In the genomic region with DNA sequence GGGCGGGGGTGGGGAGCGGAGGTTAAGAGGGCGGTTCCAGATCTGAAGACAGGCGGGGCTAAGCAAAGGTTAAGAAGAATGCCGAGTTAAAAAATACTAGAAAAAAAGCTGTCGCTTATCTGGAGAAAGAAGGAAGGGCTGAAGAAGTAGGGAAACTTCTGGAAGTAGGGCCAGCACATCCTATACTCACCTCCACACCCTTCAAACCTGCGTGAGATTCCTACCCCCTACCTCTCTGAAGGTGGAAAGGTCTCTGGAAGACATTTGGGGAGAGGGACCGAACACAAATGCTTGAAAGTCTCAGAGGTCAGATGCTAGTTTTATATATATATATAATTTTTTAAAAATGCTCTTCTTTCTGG, we compare ENCODE assay signal across 8 mouse cellular contexts. TPM values are rescaled to one million over a fixed set of nuclear protein-coding genes. Genes with fewer than 3 reads are reported as not detected.
DNase-seq lines count a peak whose midpoint lies in the region; ATAC-seq and TF ChIP-seq lines count a peak whose summit lies in the region.

No protein-coding gene starts in this region.

- no peak for DNase-seq in heart, adult 18-20 months
- no peak for DNase-seq in G1E (ENCODE audit: low spot score)
- no peak for DNase-seq in hindbrain, embryonic 10.5 days (ENCODE audit: low spot score)
- no peak for DNase-seq in retina, embryonic 14.5 days (ENCODE audit: low spot score)
- DNase-seq in cerebellum, adult 9-10 months = no peak
- no peak for DNase-seq in right cerebral cortex, adult 2 months (ENCODE audit: low spot score in 2 of 2)

- H3K27ac ChIP-seq in heart, embryonic 16.5 days (ENCODE audit: low read length) = no peak overlapping the region; the same call in 1 of the 2 replicates
- peak overlapping the region; percentile 90 for H3K27ac ChIP-seq in hindbrain, embryonic 10.5 days
- H3K27ac ChIP-seq in macrophage = no peak overlapping the region

- peak overlapping the region; percentile 89 for H3K9ac ChIP-seq in heart, embryonic 16.5 days (ENCODE audit: low read length)

- no peak for ATAC-seq in heart, embryonic 16.5 days (replicated peaks; ENCODE audit: extremely low read depth, insufficient read depth, low FRiP score)
- ATAC-seq in G1E (ENCODE audit: extremely low read depth, insufficient number of reproducible peaks, low FRiP score, poor library complexity, severe bottlenecking) = no peak

- H3K27me3 ChIP-seq in heart, embryonic 16.5 days (ENCODE audit: control insufficient read depth, insufficient read depth, low read length) = no peaks in the 10 kb centered on the region
- H3K27me3 ChIP-seq in G1E (ENCODE audit: insufficient read depth, low read length) = no peaks in the 10 kb centered on the region
- no peaks in the 10 kb centered on the region for H3K27me3 ChIP-seq in hindbrain, embryonic 10.5 days (ENCODE audit: insufficient read depth, poor library complexity, severe bottlenecking)

- 11% methylated on average over 8 of the region's 8 CpGs for WGBS in heart, embryonic 16.5 days
- 10% methylated on average over 8 of the region's 8 CpGs for WGBS in hindbrain, embryonic 10.5 days
- 12% methylated on average over 7 of the region's 8 CpGs for WGBS in macrophage (ENCODE audit: missing documents)

- no peak for TF ChIP-seq CTCF in G1E (IDR thresholded peaks at IDR 0.05; ENCODE audit: low read depth, low read length)

- no peaks in the 10 kb centered on the region for H3K9me3 ChIP-seq in heart, embryonic 16.5 days (replicated peaks; ENCODE audit: control insufficient read depth, low read length)
- peaks cover 10% of the 10 kb centered on the region for H3K9me3 ChIP-seq in G1E (replicated peaks)
- no peaks in the 10 kb centered on the region for H3K9me3 ChIP-seq in hindbrain, embryonic 10.5 days

- H3K4me2 ChIP-seq in heart, embryonic 16.5 days (ENCODE audit: low read depth, low read length) = peak overlapping the region; percentile 95

- peaks cover 21% of the 10 kb centered on the region; the same call in 1 of the 2 replicates for H3K79me2 ChIP-seq in macrophage (ENCODE audit: inconsistent target)

- peak overlapping the region; percentile 85 for H3K4me3 ChIP-seq in heart, embryonic 16.5 days (ENCODE audit: low read length)
- peak overlapping the region; percentile 74; the same call in 1 of the 2 replicates for H3K4me3 ChIP-seq in G1E (ENCODE audit: low read depth, low read length)
- H3K4me3 ChIP-seq in hindbrain, embryonic 10.5 days = peak overlapping the region; percentile 71
- peak overlapping the region; percentile 92; the same call in 1 of the 2 replicates for H3K4me3 ChIP-seq in macrophage (ENCODE audit: inconsistent target)

- H3K36me3 ChIP-seq in heart, embryonic 16.5 days (ENCODE audit: control insufficient read depth, insufficient read depth) = no peaks in the 10 kb centered on the region
- H3K36me3 ChIP-seq in G1E (replicated peaks) (peaks cover 15% of the 10 kb centered on the region), macrophage (ENCODE audit: inconsistent target) (no peaks in the 10 kb centered on the region)
- no peaks in the 10 kb centered on the region for H3K36me3 ChIP-seq in hindbrain, embryonic 10.5 days

- H3K4me1 ChIP-seq in heart, embryonic 16.5 days (ENCODE audit: control insufficient read depth, insufficient read depth, low read length) = peaks cover 7% of the 10 kb centered on the region; the same call in 1 of the 2 replicates
- peaks cover 16% of the 10 kb centered on the region for H3K4me1 ChIP-seq in G1E (ENCODE audit: insufficient read depth, low read depth, low read length)
- peaks cover 14% of the 10 kb centered on the region for H3K4me1 ChIP-seq in hindbrain, embryonic 10.5 days (replicated peaks)

RNA-seq across cellular contexts. Expression of gene Pctp, which starts 0.3 kb away (rescaled TPM):
- 7.3 and 8.3 TPM in 2 replicates for polyA plus RNA-seq in heart, embryonic 16.5 days (2015; fragmentation: Nextera tagmentation; extraction: Ambion mirVana)
- total RNA-seq in heart, adult 18-20 months (2021) = 1 to 10 TPM; 4.0 to 4.7 TPM
- 6.8 and 8.5 TPM in 2 replicates for total RNA-seq in G1E (2014; fragmentation: Nextera tagmentation)
- total RNA-seq in G1E (2017) = 25.8 and 26.4 TPM in 2 replicates
- polyA plus RNA-seq in G1E (2012) = 1.6 and 2.2 TPM in 2 replicates
- 15.0 and 19.6 TPM in 2 replicates for polyA plus RNA-seq in hindbrain, embryonic 10.5 days (2016; fragmentation: Nextera tagmentation; extraction: Ambion mirVana)
- total RNA-seq in macrophage (2018; cell fraction: chromatin; rRNA removed) = 1 to 10 TPM in 25 of 26 experiments, under 1 TPM in 1; 0.73 to 8.5 (median 5.3) TPM
- total RNA-seq in macrophage (2018; cell fraction: cytosol; rRNA removed) = 10 to 100 TPM; 19.5 to 32.1 (median 26.4) TPM
- 10 to 100 TPM in 12 of 26 experiments, 1 to 10 TPM in 14; 2.4 to 19.8 (median 8.2) TPM for total RNA-seq in macrophage (2018; cell fraction: nucleus; rRNA removed)
- polyA plus RNA-seq in macrophage (2018) = 20.6 to 43.1 TPM (median 33.6 TPM) in 3 replicates

RNA-seq across cellular contexts. Expression of gene Tmem100, which starts 27.2 kb away (rescaled TPM):
- polyA plus RNA-seq in heart, embryonic 16.5 days (2015; fragmentation: Nextera tagmentation; extraction: Ambion mirVana) = 9.8 and 13.4 TPM in 2 replicates
- 10 to 100 TPM in 1 of 2 experiments, 1 to 10 TPM in 1; 9.8 to 15.2 TPM for total RNA-seq in heart, adult 18-20 months (2021)
- 6.3 and 8.4 TPM in 2 replicates for total RNA-seq in G1E (2014; fragmentation: Nextera tagmentation)
- 0.87 and 1.5 TPM in 2 replicates for total RNA-seq in G1E (2017)
- polyA plus RNA-seq in G1E (2012) = 0.10 and 0.17 TPM in 2 replicates
- polyA plus RNA-seq in hindbrain, embryonic 10.5 days (2016; fragmentation: Nextera tagmentation; extraction: Ambion mirVana) = 4.5 and 7.5 TPM in 2 replicates
- not detected for total RNA-seq in macrophage (2018; cell fraction: chromatin; rRNA removed)
- under 1 TPM in 9 of 26 experiments, not detected in 17; 0.05 to 0.19 (median 0.10) TPM for total RNA-seq in macrophage (2018; cell fraction: cytosol; rRNA removed)
- total RNA-seq in macrophage (2018; cell fraction: nucleus; rRNA removed) = under 1 TPM in 1 of 26 experiments, not detected in 25; 0.42 TPM
- polyA plus RNA-seq in macrophage (2018) = not detected in 3 replicates
